Mouse (Mus musculus) Patski (cell line): ENCODE measurements around the gene Mc1r. TPM values are rescaled to one million over a fixed set of nuclear protein-coding genes. Genes with fewer than 3 reads are reported as not detected.
A peak's percentile ranks its signal among the peaks of the same experiment; 100 is the strongest.

Experiments used
- ATAC-seq: fragments of 100-300 bp; one replicate; pipeline ENCODE4 v1.8.0; 2021
- CTCF ChIA-PET: fragments of 350-600 bp; sonication (Branson Sonifier 250); formaldehyde crosslinking; loops from one replicate; lab custom pipeline; 2022; ENCODE audit warnings: inconsistent platforms; lab: Charles Lee
- POLR2A ChIA-PET: fragments of 350-600 bp; sonication (Branson Sonifier 250); formaldehyde crosslinking; loops from one replicate; lab custom pipeline; 2022; ENCODE audit warnings: antibody characterized with exemption, inconsistent platforms; lab: Charles Lee
- DNase-seq: peaks from one replicate; pipeline ENCODE4 v3.0.0-alpha.2; 2011; ENCODE audit warnings: low read depth, low spot score
- H3K27me3 ChIP-seq: fragments of 371-371 bp; one replicate; pipeline ENCODE4 v1.5.1; 2021
- CTCF ChIP-seq: fragments of 100-300 bp; IDR thresholded peaks from one replicate; pipeline ENCODE4 v1.5.1; 2021
- in situ Hi-C: fragments of 300-500 bp; cut with MboI; formaldehyde crosslinking; loops from 3 replicates; pipeline ENCODE4 v1.11.1; 2018; ENCODE audit warnings: low pct_unique_long_range_greater_than_20kb, mixed read lengths
- polyA plus RNA-seq: library from polyadenylated mRNA; unstranded; gene quantifications from one replicate; pipeline ENCODE4 v1.2.3, GENCODE M21; 2021

Mc1r gene
- polyA plus RNA-seq: 0.05 TPM

GRCm38 (mm10) chr8:123406786-123407185 is at the start of gene Mc1r:
Mc1r (plus strand) TSS chr8:123407107.
- ATAC-seq (no peak), DNase-seq (no peak)
- ChIA-PET POLR2A (interaction anchor here (0.6 to 1.0 kb wide), 2 partner anchors 15 to 33 kb away, joined by 3 read pairs; no protein-coding TSS in a partner anchor), CTCF (interaction anchor here (0.7 to 2.2 kb wide), 11 partner anchors 9 to 118 kb away, joined by 3 to 14 read pairs (median 6); no protein-coding TSS in a partner anchor)
- H3K27me3 ChIP-seq: no peaks in the 10 kb centered on the region
- TF ChIP-seq CTCF: no peak
- in situ Hi-C loops: no loop called here

DNA sequence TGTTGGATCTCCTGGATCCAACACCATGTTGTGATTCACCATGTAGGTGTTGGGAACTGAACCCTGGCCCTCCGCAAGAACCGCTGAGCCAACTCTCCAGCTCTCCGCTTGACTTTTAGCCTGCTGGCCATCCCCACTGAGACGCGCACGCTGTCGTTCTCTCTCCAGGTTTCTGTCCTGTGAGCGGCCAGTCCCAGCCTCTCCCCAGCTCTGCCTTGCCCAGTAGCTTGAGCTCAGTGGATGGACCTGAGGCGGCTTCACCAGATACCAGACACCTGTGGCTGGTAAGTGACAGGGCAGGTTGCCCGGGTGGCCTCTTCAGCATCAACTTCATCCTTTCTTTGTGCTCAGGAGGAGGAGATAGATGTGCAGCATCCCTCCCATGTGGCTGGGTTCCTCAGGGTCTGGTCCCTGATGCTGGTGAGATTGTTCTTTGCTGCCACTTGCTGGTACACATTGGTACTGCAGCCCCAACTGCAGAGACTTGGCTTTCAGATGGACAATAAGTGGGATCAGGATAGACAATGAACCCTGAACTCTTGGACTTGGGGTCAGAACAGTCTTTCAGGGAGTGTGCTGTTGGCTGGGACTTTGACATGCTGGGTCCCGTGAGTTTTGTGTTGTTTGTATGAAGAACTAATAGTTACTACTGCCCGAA is 45.7 kb upstream of the Mc1r start:
- DNase-seq (no peak), ATAC-seq (peak; percentile 20)
- ChIA-PET POLR2A (interaction anchor here (0.9 to 1.1 kb wide), 2 partner anchors 13 to 16 kb away, joined by 3 read pairs; no protein-coding TSS in a partner anchor), CTCF (interaction anchor here (0.8 to 1.9 kb wide), 8 partner anchors 11 to 88 kb away, joined by 3 to 15 read pairs (median 4); partner anchors contain the start of genes Spire2 and Tcf25)
- no peak for TF ChIP-seq CTCF
- in situ Hi-C loops: loop anchor here (5.0 kb wide), 1 partner anchor 39 kb away; no protein-coding TSS in a partner anchor
- H3K27me3 ChIP-seq: no peaks in the 10 kb centered on the region

- ATAC-seq (peak; percentile 85), DNase-seq (peak; percentile 77)
- TF ChIP-seq CTCF: no peak
- no peaks in the 10 kb centered on the region for H3K27me3 ChIP-seq
- in situ Hi-C loops: no loop called here
- ChIA-PET CTCF (interaction anchor here (0.8 to 4.2 kb wide), 3 partner anchors 8 to 70 kb away, joined by 3 to 15 read pairs (median 4); no protein-coding TSS in a partner anchor), POLR2A (interaction anchor here (0.6 to 0.8 kb wide), 2 partner anchors 33 to 995 kb away, joined by 3 to 7 read pairs; partner anchors contain the start of gene Mc1r)
These were observed 33.3 kb upstream of the Mc1r start, which contains the start of gene Tcf25 for GRCm38 (mm10) chr8:123373403-123374238. Tcf25 (plus strand) TSS chr8:123373753.

- in situ Hi-C loops: no loop called here
- no peak for TF ChIP-seq CTCF
- CTCF ChIA-PET: interaction anchor here (0.8 to 0.9 kb wide), 2 partner anchors 8 to 69 kb away, joined by 3 to 4 read pairs; no protein-coding TSS in a partner anchor
- POLR2A ChIA-PET: interaction anchor here (0.8 kb wide), 1 partner anchor 33 kb away, joined by 3 read pairs; the partner anchor contains the start of gene Mc1r
- ATAC-seq (peak; percentile 48), DNase-seq (peak; percentile 54)
- no peaks in the 10 kb centered on the region for H3K27me3 ChIP-seq
These were observed 32.7 kb upstream of the Mc1r start for GRCm38 (mm10) chr8:123374239-123374578.

DNA sequence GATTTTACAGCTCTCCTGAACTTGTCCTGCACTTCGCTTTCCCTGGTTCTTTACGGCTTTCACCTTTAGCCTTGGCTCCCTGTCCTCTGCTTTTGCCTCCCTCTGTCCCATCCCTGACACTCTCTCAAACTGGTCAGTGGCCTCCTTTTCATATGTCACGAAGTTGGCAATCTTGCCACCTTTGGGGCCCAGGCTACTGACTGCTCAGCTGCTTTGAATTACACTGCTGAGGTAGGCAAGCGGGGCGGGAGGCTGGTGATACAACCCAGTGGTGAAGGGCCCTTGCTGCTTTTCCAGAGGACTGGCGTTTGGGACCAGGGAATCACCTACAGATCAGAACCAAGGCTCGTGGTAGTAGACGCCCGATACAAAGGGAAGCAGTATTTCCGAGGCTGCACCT is 31.2 kb upstream of the Mc1r start:
- in situ Hi-C loops: no loop called here
- CTCF ChIA-PET: interaction anchor here (1.1 to 3.3 kb wide), 2 partner anchors 9 to 31 kb away, joined by 3 to 10 read pairs; partner anchors contain the start of gene Mc1r
- no peak for ATAC-seq

DNA sequence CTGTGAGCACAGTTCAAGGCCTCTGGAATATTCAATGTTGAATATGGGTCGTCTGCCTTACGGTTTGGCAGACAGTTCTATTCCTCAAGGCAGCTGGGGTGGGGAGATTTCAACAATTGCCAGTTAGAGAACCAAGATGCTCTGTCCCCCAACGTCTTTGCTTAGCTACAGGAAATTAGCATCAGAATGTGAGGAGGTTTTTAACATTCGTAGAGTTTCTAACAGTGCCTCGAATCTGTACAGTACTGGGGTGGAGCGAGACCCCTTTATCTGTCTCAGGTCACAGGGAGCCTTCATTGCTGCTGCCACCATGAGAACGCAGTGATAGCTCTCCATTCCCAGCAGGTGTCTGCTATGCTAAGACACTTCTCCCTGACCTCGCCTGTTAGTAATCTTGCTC is 30.8 kb upstream of the Mc1r start:
- TF ChIP-seq CTCF: no peak
- DNase-seq: no peak
- POLR2A ChIA-PET: no interaction called here
- no peaks in the 10 kb centered on the region for H3K27me3 ChIP-seq
- in situ Hi-C loops: no loop called here
- CTCF ChIA-PET: interaction anchor here (1.1 to 3.3 kb wide), 2 partner anchors 9 to 31 kb away, joined by 3 to 10 read pairs; partner anchors contain the start of gene Mc1r
- no peak for ATAC-seq

More for the DNA sequence above, 31.2 kb upstream of the Mc1r start:
- DNase-seq: no peak
- POLR2A ChIA-PET: interaction anchor here (1.1 kb wide), 1 partner anchor 9 kb away, joined by 3 read pairs; no protein-coding TSS in a partner anchor
- TF ChIP-seq CTCF: no peak
- no peaks in the 10 kb centered on the region for H3K27me3 ChIP-seq

DNA sequence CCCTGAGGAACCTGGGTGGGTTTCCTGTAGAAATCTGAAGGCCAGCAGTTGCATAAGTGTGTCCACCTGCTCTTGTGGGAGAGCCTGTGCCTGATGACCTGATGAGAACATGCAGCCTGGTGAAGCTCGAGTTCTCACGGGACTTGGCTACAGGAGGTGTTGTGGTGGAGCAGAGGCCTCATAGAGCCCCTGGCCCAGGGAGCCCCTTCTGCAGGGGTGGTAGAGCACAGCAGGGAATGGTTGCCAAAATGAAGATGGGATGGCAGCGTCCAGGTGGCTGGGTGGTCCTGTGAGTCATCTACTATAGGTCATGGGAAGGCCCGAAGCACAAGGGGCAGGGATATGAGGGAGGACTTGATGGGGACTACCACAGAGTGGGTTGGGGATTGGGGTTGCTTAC is 25.2 kb upstream of the Mc1r start:
- no peak for ATAC-seq
- CTCF ChIA-PET: interaction anchor here (1.0 kb wide), 1 partner anchor 8 kb away, joined by 3 read pairs; no protein-coding TSS in a partner anchor
- DNase-seq: no peak
- no peaks in the 10 kb centered on the region for H3K27me3 ChIP-seq
- in situ Hi-C loops: no loop called here
- POLR2A ChIA-PET: no interaction called here
- no peak for TF ChIP-seq CTCF

- TF ChIP-seq CTCF: no peak
- ATAC-seq (no peak), DNase-seq (no peak)
- H3K27me3 ChIP-seq: no peaks in the 10 kb centered on the region
- POLR2A ChIA-PET: no interaction called here
- in situ Hi-C loops: no loop called here
- CTCF ChIA-PET: interaction anchor here (1.0 kb wide), 1 partner anchor 8 kb away, joined by 3 read pairs; no protein-coding TSS in a partner anchor
These were observed 24.4 kb upstream of the Mc1r start for GRCm38 (mm10) chr8:123382516-123382915.

GRCm38 (mm10) chr8:123384883-123385540 is 21.9 kb upstream of the Mc1r start:
- no peaks in the 10 kb centered on the region for H3K27me3 ChIP-seq
- ChIA-PET POLR2A (interaction anchor here (0.7 to 1.0 kb wide), 2 partner anchors 10 to 91 kb away, joined by 3 to 4 read pairs; no protein-coding TSS in a partner anchor), CTCF (interaction anchor here (0.8 to 1.5 kb wide), 5 partner anchors 9 to 73 kb away, joined by 3 read pairs; no protein-coding TSS in a partner anchor)
- in situ Hi-C loops: no loop called here
- DNase-seq (no peak), ATAC-seq (no peak)
- no peak for TF ChIP-seq CTCF

- ATAC-seq (no peak), DNase-seq (no peak)
- POLR2A ChIA-PET: no interaction called here
- no peaks in the 10 kb centered on the region for H3K27me3 ChIP-seq
- TF ChIP-seq CTCF: no peak
- CTCF ChIA-PET: no interaction called here
- in situ Hi-C loops: no loop called here
These were observed 19.9 kb upstream of the Mc1r start for GRCm38 (mm10) chr8:123387041-123387440.
